Mouse (Mus musculus): ENCODE measurements around the gene Slc26a1.

The Slc26a1 gene

DNA sequence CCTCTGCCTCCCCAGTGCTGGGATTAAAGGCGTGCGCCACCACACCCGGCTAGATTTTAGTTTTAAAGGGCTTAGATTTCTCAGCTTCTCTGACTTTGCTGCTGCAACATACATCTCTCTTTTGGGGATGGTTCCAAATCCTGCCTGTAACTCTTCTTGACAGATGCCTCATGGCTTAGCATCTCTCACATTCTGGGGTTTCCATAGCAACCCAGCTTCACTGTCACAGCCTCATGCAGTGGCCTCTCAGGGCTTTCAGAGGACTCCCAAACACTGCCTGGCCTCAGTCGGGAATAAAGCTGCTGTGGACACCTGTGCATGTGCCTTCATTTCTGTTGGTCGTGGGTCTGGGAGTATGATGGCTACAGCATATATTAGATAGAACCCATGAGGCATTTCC lies 13.7 kb upstream of the Slc26a1 start:
- no peak for DNase-seq

- no peak for DNase-seq
Measured at GRCm38 (mm10) chr5:108680871-108681270, 5.5 kb upstream of the Slc26a1 start.

- no peak for DNase-seq
Measured at GRCm38 (mm10) chr5:108679909-108680308, 4.5 kb upstream of the Slc26a1 start.

GRCm38 (mm10) chr5:108678296-108678854 lies 3.0 kb upstream of the Slc26a1 start:
- DNase-seq = peak; percentile 30 to 44

- peak; percentile 68 to 72 for DNase-seq
Measured at GRCm38 (mm10) chr5:108677605-108678295, 2.4 kb upstream of the Slc26a1 start.

DNA sequence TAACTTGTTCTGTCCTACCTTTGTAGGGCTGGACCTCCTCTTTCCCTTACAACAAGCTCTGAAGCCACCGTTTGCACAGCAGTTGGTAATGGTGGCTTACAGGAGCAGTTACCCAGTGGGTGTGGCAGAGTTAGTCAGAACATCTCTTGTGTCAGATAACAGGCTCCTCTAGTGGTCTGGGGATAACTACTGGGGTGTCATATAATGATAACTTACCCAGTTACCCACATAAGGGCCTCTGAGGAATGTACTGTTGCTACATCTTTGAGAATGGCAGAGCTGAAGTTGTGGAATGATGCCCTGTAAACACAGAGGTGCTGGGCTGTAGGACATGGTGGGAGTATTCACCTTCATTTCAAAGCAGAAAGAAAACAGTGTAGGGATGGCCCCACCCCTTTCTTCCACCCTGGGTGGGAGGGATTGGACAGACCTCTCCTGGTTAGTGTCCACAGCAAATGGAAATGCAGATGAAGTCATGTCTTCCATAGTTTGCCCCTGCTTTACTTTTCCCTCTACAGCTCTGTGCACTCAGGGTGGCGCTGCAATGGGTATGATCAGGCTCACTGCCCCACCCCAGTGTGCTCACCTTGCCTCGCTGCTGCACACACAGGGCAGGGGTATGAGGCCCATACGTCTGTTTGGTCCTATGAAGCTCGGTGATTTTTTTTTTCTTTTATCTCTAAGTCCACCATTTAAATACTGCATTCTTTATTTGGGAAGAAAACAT lies 1.6 kb upstream of the Slc26a1 start:
- DNase-seq = no peak

GRCm38 (mm10) chr5:108674624-108675023 lies 745 bp downstream of the Slc26a1 start:
- no peak for DNase-seq

- no peak for DNase-seq
Measured at GRCm38 (mm10) chr5:108671757-108672156, 3.6 kb downstream of the Slc26a1 start.

GRCm38 (mm10) chr5:108670785-108671184 lies 4.6 kb downstream of the Slc26a1 start:
- peak; percentile 47 to 48 for DNase-seq

DNA sequence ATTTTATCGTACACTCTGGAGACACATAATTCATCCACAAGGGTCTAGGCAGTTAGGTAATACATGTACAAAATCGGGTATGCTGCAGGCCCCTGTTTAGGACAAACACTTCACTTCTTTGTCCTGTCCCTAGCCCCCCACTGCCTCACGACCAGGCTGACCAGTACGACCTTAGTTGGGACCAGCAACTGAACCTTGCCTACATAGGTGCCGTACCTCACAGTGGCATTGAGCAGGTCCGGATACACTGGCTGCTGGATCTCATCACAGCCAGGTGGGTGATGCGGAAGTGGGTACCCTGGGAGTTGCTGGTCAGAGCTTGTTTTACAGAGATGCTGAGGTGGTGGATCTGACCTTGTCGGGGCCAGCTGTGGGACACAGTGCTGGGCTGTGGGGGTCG lies 5.4 kb downstream of the Slc26a1 start:
- DNase-seq = peak in 1 of 2 experiments; percentile 33

- DNase-seq = peak; percentile 87 to 90
Measured at GRCm38 (mm10) chr5:108668977-108669936, 6.1 kb downstream of the Slc26a1 start, which contains the start of gene Dgkq. Gene Dgkq, minus strand, starts transcription at chr5:108669672.

- no peak for DNase-seq
Measured at GRCm38 (mm10) chr5:108668387-108668932, 6.9 kb downstream of the Slc26a1 start.

GRCm38 (mm10) chr5:108667370-108667769 lies 8.0 kb downstream of the Slc26a1 start:
- DNase-seq = no peak

- no peak for DNase-seq
Measured at GRCm38 (mm10) chr5:108665066-108665465, 10.3 kb downstream of the Slc26a1 start.

DNA sequence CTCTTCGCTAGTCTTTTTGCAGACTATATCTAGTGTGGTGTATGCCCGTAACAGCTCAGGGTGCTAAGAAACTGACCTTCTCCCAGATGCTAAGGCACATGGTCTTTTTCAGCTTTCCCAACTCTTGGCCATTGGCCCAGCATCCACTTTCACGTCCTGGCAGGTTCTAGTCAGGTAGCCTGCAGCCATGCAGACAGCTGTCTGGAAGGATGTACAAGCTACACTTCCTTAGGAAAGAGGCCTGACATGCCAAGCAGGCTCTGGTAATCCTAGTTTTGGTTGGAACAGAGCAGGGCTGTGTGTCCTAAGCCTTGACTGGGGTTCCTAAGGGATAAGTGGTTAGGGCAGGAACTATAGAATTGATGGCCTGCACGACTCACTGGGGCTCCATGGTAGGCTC lies 12.6 kb downstream of the Slc26a1 start:
- no peak for DNase-seq

GRCm38 (mm10) chr5:108660632-108661268 lies 14.6 kb downstream of the Slc26a1 start:
- DNase-seq = peak; percentile 94 to 97

- DNase-seq = no peak
Measured at GRCm38 (mm10) chr5:108659698-108660631, 15.4 kb downstream of the Slc26a1 start, which contains the start of gene Idua. Gene Idua, plus strand, starts transcription at chr5:108660331.

DNA sequence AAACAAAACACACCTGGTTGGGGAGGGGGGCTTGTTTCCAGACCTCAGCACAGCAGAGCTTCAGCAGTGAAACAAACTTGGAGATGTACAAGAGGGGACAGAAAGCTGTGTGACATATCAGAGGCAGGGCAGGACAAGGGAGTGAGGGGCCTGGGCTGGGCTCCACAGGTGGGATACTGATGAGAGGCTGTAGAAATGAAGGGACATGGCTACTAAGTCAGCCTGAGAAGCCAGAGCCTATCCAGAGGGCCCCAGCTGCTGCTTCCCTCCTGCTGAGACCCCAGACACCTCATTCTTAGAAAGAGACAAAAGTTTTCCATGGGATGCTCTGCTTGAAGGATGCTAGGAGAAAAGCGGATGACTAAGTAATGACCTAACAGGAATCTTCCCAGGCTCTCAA lies 16.8 kb downstream of the Slc26a1 start:
- no peak for DNase-seq

- DNase-seq = no peak
Measured at GRCm38 (mm10) chr5:108657406-108657805, 18.0 kb downstream of the Slc26a1 start.

DNA sequence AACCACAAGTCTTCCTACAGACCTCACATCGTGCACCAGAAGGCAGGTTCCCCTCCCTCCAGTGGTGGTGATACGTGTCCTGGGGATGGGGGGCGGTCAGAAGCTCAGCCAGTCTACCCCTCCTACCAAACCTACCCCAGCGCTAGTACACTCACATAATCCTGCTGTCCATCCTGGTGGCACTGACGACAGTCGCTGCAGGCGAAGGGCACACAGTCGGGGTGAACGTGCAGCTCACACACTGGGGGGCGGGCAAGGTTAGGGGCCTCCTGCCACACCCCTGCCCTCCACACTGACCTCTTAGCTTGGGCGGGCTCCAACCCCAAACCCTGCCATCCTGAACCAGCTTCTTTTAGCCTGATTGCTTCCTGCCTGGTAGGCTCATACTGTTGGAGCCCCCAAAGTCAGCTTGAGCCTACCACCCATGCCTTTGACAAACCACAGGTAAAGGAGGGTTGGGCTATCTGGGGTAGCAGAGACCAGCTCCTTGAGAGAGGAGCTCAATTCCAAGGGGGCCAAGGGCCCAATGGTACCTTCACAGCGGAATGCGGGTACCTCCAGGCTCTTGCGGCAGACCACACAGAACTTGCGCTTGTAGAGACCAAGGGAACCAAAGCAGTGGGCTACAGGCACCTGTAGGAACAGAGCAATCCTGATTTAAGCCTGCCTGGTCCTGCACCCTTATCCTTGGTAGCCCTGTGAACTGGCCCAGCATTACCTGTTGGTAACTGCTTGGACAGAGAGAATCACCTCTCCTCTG lies 19.3 kb downstream of the Slc26a1 start:
- DNase-seq = no peak
